Mouse (Mus musculus): ENCODE measurements around the gene Hmga2.

GRCm38 (mm10) chr10:120319614-120320013 is 156.7 kb downstream of the Hmga2 start:
- TF ChIP-seq CTCF (IDR thresholded peaks at IDR 0.05; ENCODE audit: low read depth, low read length): no peak
- TF ChIP-seq POLR2A (IDR thresholded peaks at IDR 0.05; ENCODE audit: borderline replicate concordance, low read depth, low read length): no peak
